ENCODE assay signal across 15 mouse cellular contexts in the genomic region with DNA sequence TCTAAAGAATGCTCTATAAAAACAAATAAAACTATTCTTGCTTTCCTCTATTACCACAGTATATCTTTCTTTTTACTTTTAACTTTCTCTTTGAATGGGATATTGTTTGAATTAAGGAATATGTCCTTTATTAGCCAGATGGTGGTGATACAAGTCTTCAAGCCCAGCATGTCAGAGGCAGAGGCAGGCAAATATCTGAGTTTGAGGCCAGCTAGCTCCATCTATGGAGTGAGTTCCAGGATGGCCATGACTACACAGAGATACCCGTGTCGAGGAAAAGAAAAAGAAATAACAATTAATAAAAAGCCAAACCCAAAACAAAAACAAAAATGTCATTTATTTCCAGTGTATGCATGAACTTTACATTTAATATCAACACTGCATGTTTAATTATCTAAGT. TPM values are rescaled to one million over a fixed set of nuclear protein-coding genes. Genes with fewer than 3 reads are reported as not detected.
"Had no signal": no experiment of that assay in that cellular context is flagged by ENCODE, and none has a peak within 500 bp of the region (broad histone marks: within the 10 kb centered on the region; RNA-seq: fewer than 3 reads in every experiment).

No protein-coding gene starts in this region.

- H3K4me2 ChIP-seq: neural tube, embryonic 15.5 days; stomach, embryonic 15.5 days had no signal

- H3K27me3 ChIP-seq: neural tube, embryonic 15.5 days; stomach, embryonic 15.5 days had no signal

- DNase-seq: retina, postnatal 1 day; right cerebral cortex, adult 18-20 months; right cerebral cortex, postnatal 14 days; right cerebral cortex, postnatal 25 days; right cerebral cortex, postnatal 4 days; spleen, adult 18-20 months; thymus, adult 18-20 months; thymus, adult 2 months; thymus, postnatal 14 days; thymus, postnatal 25 days; thymus, postnatal 36 days; thymus, postnatal 4 days had no signal

- H3K36me3 ChIP-seq: neural tube, embryonic 15.5 days; stomach, embryonic 15.5 days had no signal

- H3K4me3 ChIP-seq: neural tube, embryonic 15.5 days; stomach, embryonic 15.5 days had no signal

RNA-seq across cellular contexts. Expression of a gene that starts 2.8 kb away (rescaled TPM):
- polyA plus RNA-seq: testis, adult 2 months had no signal
